Mouse (Mus musculus): ENCODE results near the gene Ppme1.

Ppme1 gene

GRCm38 (mm10) chr7:100327514-100327913 lies 44.6 kb downstream of the Ppme1 start:
- DNase-seq (ENCODE audit: low read depth) = no peak

- no peak for DNase-seq (ENCODE audit: low read depth)
Measured at GRCm38 (mm10) chr7:100325482-100325881, 46.6 kb downstream of the Ppme1 start.

GRCm38 (mm10) chr7:100323721-100324120 lies 48.4 kb downstream of the Ppme1 start:
- no peak for DNase-seq (ENCODE audit: low read depth)

- DNase-seq (ENCODE audit: low read depth) = no peak
Measured at GRCm38 (mm10) chr7:100317534-100317933, 54.6 kb downstream of the Ppme1 start.

GRCm38 (mm10) chr7:100316924-100317323 lies 55.2 kb downstream of the Ppme1 start:
- no peak for DNase-seq (ENCODE audit: low read depth)

GRCm38 (mm10) chr7:100312716-100313115 lies 59.4 kb downstream of the Ppme1 start:
- DNase-seq (ENCODE audit: low read depth) = peak; percentile 41

- no peak for DNase-seq (ENCODE audit: low read depth)
Measured at GRCm38 (mm10) chr7:100310290-100310689, 61.8 kb downstream of the Ppme1 start.

GRCm38 (mm10) chr7:100309679-100310078 lies 62.4 kb downstream of the Ppme1 start:
- no peak for DNase-seq (ENCODE audit: low read depth)

- peak; percentile 86 for DNase-seq (ENCODE audit: low read depth)
Measured at GRCm38 (mm10) chr7:100309216-100309615, 62.9 kb downstream of the Ppme1 start.

GRCm38 (mm10) chr7:100307872-100308653 lies 64.0 kb downstream of the Ppme1 start:
- DNase-seq (ENCODE audit: low read depth) = no peak

- DNase-seq (ENCODE audit: low read depth) = no peak
Measured at GRCm38 (mm10) chr7:100305894-100306293, 66.2 kb downstream of the Ppme1 start.

- DNase-seq (ENCODE audit: low read depth) = peak; percentile 99
Measured at GRCm38 (mm10) chr7:100302316-100302715, 69.8 kb downstream of the Ppme1 start.

- no peak for DNase-seq (ENCODE audit: low read depth)
Measured at GRCm38 (mm10) chr7:100301390-100301789, 70.7 kb downstream of the Ppme1 start.

GRCm38 (mm10) chr7:100298861-100299510 lies 73.1 kb downstream of the Ppme1 start:
- no peak for DNase-seq (ENCODE audit: low read depth)

- DNase-seq (ENCODE audit: low read depth) = no peak
Measured at GRCm38 (mm10) chr7:100296699-100297098, 75.4 kb downstream of the Ppme1 start.

- no peak for DNase-seq (ENCODE audit: low read depth)
Measured at GRCm38 (mm10) chr7:100295745-100296144, 76.4 kb downstream of the Ppme1 start.

GRCm38 (mm10) chr7:100293546-100293945 lies 78.6 kb downstream of the Ppme1 start:
- no peak for DNase-seq (ENCODE audit: low read depth)

- peak; percentile 86 for DNase-seq (ENCODE audit: low read depth)
Measured at GRCm38 (mm10) chr7:100288622-100289021, 83.5 kb downstream of the Ppme1 start.

- DNase-seq (ENCODE audit: low read depth) = peak; percentile 81
Measured at GRCm38 (mm10) chr7:100287748-100288578, 84.1 kb downstream of the Ppme1 start.

- no peak for DNase-seq (ENCODE audit: low read depth)
Measured at GRCm38 (mm10) chr7:100285383-100285782, 86.7 kb downstream of the Ppme1 start, which contains the start of gene P4ha3. P4ha3 (plus strand) TSS chr7:100285520.

- DNase-seq (ENCODE audit: low read depth) = no peak
Measured at GRCm38 (mm10) chr7:100283298-100283697, 88.8 kb downstream of the Ppme1 start.

- no peak for DNase-seq (ENCODE audit: low read depth)
Measured at GRCm38 (mm10) chr7:100281596-100281995, 90.5 kb downstream of the Ppme1 start.

Measured in fibroblast of lung, adult 2 months (primary cell).